Mouse (Mus musculus): ENCODE results near the gene Shroom3.

Shroom3 gene

DNA sequence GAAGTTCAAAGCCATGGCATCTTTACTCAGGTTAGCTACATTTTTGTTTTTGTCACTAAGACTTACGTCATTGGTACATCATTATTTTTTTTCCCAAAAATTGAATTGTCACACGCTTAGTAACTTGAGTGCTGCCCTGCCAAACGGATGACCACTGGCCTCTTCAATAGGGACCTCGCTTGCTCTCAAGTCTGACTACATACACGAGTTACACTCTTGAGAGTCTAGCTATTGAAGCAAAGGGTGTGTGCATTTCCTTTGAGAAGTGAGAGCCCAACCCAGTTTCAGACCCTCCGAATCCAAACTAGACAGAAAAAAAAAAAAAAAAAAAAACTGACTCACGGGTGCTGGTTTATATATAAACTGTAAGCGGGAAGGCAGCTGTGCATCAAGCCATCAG, 286.2 kb downstream of the Shroom3 start:
- no peak for DNase-seq (ENCODE audit: low read depth, low spot score)

GRCm38 (mm10) chr5:92969926-92970325, 286.7 kb downstream of the Shroom3 start:
- no peak for DNase-seq (ENCODE audit: low read depth, low spot score)

- peak; percentile 74 for DNase-seq (ENCODE audit: low read depth, low spot score)
Measured at GRCm38 (mm10) chr5:92970480-92970879, 287.2 kb downstream of the Shroom3 start.

- no peak for DNase-seq (ENCODE audit: low read depth, low spot score)
Measured at GRCm38 (mm10) chr5:92980393-92980792, 297.2 kb downstream of the Shroom3 start.

DNA sequence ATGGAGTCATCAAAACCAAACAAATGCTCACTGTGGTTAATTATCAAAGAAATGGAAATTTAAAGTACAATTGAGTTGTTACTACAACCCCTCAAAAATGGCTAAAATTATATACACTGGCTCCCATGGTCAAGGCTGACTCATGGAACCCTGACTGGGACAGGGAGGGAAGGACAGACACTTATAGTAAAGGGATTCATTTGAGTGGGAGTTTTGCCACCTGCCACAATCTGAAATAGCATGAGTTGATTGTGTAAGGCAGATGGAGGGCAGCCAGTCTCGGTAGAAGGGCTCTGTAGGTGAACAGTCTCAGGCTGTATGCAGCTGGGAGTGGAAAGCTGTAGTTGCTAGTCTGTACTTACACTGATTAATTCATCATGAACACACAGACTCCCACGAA, 297.6 kb downstream of the Shroom3 start:
- DNase-seq (ENCODE audit: low read depth, low spot score): no peak

DNA sequence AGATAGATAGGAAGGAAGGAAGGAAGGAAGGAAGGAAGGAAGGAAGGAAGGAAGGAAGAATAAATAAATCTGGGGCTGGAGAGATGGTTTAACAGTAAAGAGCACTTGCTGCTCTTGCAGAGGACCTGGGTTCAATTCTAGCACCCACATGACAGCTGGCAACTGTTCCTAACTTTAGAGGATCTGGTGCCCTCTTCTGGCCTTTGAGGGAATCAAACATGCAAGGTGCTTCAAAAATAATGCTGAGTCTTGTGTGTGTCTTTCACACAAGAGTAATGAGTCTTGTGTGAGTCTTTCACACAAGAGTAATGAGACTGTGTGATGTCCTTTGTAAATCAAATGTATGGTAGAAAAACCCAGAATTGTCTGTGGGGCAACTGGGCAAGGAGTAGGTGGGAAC, 299.4 kb downstream of the Shroom3 start:
- peak; percentile 64 for DNase-seq (ENCODE audit: low read depth, low spot score)

DNA sequence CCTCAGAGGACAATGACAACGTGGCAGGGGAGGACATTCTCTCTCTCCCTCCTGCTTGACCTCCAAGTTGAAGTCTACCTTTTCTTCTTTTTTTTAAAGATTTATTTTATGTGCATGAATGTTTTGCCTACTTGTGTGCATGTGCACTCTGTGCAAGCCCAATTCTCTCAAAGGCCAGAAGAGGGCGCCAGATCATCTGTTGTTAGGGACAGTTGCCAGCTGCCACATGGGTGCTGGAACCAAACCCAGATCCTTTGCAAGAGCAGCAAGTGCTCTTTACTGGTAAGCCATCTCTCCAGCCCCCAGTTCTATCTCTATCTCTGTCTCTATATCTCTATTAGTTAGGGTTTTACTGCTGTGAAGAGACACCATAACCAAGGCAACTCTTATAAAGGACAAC, 300.7 kb downstream of the Shroom3 start:
- DNase-seq (ENCODE audit: low read depth, low spot score): peak; percentile 78

GRCm38 (mm10) chr5:92984692-92985091, 301.5 kb downstream of the Shroom3 start:
- no peak for DNase-seq (ENCODE audit: low read depth, low spot score)

DNA sequence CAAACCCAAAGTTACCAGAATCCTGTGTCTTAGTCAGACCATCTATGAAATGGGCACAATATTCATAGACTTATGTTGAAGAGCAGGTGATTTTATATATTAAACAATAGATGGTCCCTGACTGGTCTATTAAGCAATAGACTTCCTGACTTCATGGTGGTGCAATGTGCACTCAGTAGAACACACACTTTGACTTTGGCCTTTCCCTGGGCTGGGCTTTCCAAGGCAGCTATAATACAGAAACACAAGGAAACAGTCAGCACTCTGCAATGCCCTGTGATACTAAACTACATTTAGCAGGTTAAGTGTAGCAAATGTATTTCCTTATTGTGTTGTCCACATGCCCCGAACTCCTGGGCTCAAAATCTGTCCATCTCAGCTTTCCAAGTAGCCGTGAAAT, 302.2 kb downstream of the Shroom3 start:
- no peak for DNase-seq (ENCODE audit: low read depth, low spot score)

- DNase-seq (ENCODE audit: low read depth, low spot score): peak; percentile 77
Measured at GRCm38 (mm10) chr5:92986651-92987610, 303.7 kb downstream of the Shroom3 start.

- DNase-seq (ENCODE audit: low read depth, low spot score): no peak
Measured at GRCm38 (mm10) chr5:92987891-92988768, 304.9 kb downstream of the Shroom3 start.

DNA sequence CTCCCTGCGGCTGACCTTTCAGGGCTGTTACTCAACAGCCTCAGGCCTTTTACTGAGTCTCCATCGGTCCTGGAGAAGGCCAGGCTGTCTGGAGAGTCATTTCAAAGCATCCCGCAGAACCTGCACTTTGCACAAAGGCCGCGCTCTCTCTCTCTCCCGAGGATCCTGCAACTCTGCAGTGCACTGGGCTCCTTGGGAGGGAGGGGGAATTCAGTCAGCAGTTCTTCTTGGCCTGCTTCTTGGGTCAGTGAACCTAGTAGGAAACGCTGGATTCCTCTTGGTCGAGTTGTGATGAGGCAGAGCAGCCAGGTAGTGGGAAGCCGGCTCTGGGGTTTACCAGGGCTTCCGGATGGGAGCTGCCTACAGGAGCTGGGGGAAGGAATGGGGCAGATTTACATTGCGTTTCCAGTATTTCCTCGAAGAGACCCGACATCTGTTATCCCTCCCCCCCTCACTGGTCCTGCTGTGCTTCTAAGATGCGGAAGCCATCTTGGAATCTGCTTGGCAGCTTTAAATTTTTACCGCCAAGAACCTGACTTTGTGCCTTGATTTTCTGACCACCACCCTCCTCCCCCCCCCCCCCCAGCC, 305.6 kb downstream of the Shroom3 start:
- peak; percentile 77 for DNase-seq (ENCODE audit: low read depth, low spot score)

- no peak for DNase-seq (ENCODE audit: low read depth, low spot score)
Measured at GRCm38 (mm10) chr5:92992106-92992505, 308.9 kb downstream of the Shroom3 start.

- no peak for DNase-seq (ENCODE audit: low read depth, low spot score)
Measured at GRCm38 (mm10) chr5:92994309-92994708, 311.1 kb downstream of the Shroom3 start.

GRCm38 (mm10) chr5:92994861-92995260, 311.6 kb downstream of the Shroom3 start:
- DNase-seq (ENCODE audit: low read depth, low spot score): no peak

- DNase-seq (ENCODE audit: low read depth, low spot score): no peak
Measured at GRCm38 (mm10) chr5:92997428-92998120, 314.3 kb downstream of the Shroom3 start.

GRCm38 (mm10) chr5:92998494-92999016, 315.3 kb downstream of the Shroom3 start:
- no peak for DNase-seq (ENCODE audit: low read depth, low spot score)

- DNase-seq (ENCODE audit: low read depth, low spot score): no peak
Measured at GRCm38 (mm10) chr5:93000060-93000459, 316.8 kb downstream of the Shroom3 start.

GRCm38 (mm10) chr5:93000774-93001757, 317.8 kb downstream of the Shroom3 start:
- DNase-seq (ENCODE audit: low read depth, low spot score): no peak

DNA sequence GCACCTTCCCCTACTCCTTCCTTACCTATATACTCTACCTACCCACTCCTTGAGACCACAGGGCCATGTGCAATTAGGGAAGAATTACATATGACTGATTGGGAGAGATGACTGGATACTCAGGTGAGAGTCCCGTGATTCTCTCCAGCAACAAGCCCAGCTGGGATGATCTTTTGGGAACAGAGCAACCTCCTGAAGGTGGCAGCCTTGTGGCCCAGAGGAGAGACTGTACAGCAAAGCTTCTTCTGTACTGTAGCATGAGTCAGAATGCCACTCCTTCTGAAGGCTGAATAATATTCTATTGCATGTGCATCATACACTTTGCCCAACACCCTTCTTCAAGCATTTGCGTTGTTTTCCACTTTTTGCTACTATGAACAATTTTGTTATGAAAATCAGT, 319.4 kb downstream of the Shroom3 start:
- no peak for DNase-seq (ENCODE audit: low read depth, low spot score)
